Mouse (Mus musculus) cerebellum, postnatal 4 days (tissue): ENCODE measurements at regions not wholly inside any gene's neighbourhood (a gene's known extent, or its start where the extent isn't known, plus 50 kb on each side); places are given as distances from the start of the nearest gene placed in this dataset.

ENCODE experiments used
- DNase-seq, 2 experiments: peaks; one replicate each; pipeline ENCODE4 v3.0.0; 2022; ENCODE audit warnings: low spot score in 2 of 2, mixed read lengths in 1 of 2

DNA sequence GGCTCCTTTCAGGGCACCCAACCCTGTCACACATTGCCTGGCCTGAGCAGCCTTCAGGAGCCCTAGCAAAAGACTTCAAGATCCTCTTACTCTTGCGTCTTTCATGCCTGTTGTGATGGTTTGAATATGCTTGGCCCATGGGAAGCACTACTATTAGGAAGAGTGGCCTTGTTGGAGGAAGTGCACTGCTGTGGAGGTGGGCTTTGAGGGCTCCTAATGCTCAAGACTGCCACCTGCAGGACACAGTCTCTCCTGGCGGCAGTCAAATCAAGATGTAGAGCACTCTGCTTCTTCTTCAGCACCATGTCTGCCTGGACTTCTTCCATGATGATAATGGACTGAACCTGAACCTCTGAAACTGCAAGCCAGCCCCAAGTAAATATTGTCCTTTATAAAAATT, 73.0 kb downstream of the Tsen15 start:
- no peak for DNase-seq

DNA sequence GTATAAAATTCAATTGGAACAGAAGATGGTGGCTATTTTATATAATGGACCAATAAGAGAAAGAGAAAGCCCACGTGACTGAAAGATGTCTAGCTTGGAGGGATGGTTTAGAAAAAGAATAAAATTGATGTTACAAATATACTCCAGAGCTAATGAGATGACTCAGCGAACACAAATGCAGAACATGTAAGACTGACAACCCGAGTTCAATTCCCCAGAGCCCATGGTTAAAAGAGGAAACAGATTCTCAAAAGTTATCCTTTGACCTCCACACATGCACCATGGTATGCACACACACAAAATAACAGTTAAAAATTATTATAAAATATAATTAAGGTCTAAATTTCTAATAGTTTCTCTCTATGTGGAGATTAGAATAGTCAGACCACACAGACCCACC, 81.0 kb downstream of the Tsen15 start:
- no peak for DNase-seq

DNA sequence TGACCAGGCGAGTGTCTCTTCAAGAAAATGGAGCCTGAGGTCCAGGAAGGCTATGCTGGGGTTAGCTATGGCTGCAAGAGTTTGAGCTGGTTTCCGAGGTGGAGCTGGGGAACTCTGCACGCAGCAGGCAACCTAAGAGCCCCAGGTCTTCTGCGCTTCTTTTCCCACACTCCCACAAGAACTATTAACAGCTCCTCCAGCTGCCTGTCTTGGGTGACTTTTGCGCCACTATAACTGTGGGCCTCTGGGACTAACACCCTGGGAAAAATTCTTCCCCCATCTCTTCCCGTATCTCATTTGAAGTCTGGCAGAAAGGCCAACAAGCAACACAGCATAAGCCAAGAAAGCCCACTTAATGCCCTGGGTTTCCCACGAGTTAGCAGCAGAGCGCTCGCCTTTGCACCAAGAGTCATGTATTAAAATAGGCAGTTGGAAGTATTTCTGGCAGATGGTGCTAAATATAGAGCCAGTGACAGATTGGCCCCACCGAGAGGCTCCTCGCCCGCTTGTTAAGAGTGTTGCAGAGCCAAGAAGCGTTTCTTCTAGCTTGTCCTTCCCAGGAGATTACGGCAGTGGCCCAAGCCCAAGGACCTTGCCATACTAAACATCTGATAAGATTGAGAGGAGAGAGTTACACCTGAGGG, 81.9 kb downstream of the Tsen15 start:
- peak in 1 of 2 experiments; percentile 18 for DNase-seq

DNA sequence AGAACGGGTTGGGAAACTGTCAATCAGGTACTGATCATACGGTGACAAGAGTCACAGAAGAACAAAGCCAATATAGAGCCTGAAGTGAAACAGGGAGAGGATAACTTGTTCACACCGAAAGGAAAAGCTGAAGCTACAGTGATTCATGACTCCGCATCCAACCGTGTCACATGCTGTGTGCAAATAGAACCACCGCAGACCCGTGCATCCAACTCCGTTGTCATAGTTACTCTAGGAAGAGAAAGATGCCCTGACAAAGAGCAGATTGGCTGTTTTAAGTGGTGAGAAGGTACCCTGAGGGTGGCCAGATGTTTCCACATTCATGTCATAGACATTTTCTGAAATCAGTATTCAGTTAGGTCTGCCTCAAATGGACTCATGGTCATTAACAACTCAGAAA, 85.1 kb downstream of the Tsen15 start:
- no peak for DNase-seq

DNA sequence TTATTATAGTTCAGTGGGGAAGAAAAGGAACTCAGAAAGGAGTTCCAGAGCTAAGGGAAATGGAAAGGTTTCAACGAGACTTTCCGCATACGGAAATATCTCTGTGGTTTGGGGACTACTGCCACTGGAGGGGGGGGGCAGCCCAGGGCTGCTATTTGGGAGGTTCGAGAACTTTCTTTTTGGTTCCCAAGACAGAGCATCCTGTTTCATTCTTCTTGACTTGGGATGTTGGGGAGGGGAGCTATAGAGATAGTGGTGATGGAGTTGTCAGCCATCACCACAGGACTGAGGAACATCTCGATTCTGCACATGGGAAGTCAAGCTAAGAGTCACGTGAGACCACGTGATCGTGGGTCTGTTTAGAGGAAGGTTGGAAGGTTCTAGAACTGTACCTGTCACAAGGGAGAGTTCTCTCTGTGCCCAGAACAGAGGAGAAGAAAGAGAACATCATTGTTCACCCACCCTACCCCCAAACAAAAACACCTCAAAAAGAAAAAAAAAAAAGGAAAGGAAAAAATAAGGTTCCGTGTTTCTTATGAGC, 94.2 kb downstream of the Tsen15 start:
- DNase-seq: no peak

DNA sequence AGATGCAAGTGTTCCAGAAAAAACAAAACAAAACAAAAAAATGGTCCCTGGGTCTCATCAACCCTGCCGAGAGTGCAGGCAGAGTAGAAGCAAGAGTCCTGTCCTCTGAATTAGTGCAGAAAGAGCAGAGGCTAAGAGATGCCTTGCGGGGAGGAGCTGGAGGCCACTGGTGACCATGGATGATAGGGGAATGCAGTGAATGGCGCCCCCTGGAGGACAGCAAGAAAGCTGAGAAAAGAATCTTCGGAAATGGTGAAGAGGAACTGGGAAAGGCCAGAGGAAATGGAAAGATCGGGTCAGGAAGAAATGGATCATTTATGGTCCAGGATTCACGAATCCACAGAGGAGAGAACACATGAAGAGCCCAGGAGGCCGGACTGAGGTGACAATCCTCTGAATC, 95.7 kb downstream of the Tsen15 start:
- DNase-seq: peak; percentile 61 to 72

DNA sequence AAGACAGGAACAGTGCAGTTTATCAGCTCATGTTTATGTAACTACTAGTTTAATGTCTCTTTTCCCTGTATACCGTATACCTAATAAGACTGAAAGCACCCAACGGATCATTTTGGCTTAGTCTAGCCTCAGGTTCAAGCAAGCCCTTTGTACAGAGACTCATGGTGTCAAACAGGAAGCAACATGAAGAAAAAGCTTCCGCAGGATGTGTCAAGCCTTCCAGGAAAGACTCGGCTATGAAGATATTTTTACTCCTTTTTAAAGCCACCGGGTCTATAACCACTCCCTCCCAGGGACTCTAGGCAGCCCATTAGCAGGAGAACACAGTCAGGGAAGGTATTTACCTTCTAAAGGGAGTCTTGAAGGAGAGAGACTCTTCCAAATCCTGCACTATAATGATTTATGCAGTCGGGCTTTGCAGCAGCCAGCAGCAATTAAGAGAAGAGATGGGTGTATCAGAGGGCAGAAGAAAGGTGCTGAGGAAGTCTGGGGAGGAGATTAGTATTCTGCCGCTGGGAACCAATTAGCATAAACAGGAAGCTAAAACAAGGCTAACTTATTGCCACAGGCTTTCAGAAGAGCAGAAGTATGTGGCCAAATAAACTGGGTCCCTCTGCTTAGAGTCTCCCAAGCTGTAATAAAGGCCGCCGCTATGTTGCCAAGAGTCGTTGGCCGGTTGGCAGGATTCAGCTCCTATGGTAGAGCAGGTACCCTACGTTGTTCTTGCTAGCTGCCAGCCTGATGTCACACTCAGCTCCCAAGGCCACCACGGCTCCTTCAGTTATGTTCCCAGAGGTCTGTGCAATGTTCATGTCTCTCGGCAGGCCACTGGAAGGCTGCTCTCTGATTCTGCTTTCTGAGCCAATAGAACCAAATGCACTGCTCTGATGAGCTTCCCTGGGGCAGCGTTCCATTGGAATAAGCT, 98.7 kb downstream of the Tsen15 start:
- no peak for DNase-seq

DNA sequence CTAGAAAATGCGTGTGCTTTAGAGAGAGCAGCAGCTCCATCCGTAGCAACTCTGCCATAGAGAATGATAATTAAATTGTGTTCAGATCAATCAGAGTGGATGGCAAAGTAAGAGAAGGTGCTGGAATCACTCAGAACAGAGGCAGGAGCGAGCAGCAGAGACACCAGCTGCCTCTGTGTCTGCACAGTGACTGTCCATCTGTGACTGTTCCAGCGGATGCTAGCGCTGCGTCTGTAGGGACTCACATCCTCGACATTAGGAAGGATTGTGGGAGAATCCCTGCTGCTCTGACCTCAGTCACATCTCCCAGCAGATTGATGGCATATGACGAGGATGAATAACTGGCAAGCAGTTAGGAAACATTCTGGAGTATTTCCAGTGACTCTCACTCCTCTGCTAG, 99.8 kb downstream of the Tsen15 start:
- no peak for DNase-seq

DNA sequence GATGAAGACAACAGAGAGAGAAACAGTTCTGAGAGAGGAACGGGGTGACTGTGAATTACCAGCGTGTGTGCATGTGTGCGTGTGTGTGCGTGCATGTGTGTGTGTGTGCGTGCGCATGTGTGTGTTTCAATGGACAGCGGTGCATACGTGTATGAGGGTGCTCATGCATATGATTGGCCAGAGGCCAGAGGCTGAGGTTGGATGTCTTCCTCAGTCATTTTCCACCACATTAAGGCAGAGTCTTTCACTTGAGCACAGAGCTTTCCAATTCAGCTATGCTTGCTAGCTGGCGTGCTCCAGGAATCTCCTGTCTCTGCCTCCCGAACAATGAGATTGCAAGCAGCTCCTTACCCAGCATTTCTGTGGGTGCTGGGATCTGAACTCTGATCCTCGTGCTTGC, 104.4 kb downstream of the Tsen15 start:
- no peak for DNase-seq

DNA sequence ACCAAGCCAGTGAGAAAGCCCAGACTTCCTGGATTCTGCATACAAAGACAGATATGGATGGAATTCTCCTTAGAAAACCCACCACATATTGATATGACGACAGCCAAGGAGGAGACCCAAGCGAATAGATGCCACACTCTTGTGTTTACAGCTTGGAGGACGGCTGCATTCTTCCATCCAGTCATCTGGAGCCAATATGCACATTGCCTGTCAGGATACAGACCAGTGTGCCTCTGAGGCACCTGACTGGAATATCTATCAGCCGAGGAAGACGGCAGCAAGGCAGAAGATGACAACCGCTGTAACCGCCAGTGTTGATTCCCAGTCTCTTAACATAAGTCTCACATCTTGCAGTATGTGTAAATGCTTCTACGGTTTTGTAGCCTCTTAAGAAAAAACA, 105.3 kb downstream of the Tsen15 start:
- no peak for DNase-seq

DNA sequence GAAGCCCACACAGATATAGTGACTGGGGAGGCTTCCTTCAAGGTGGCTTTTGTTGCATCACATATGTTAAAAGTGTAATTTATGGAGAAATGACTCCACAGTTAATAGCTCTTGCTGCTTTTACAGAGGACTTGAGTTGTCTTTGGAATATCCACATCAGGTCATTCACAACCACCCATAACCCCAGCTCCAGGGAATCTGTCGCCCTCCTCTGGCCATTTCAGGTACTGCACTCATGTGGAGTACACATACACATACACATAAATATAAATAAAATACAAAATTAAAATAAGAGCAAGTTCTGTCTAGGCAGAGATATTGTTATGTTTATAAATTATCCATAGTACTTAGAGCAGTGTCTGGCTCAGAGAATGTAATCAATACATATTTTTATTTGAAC, 106.5 kb downstream of the Tsen15 start:
- peak in 1 of 2 experiments; percentile 17 for DNase-seq

DNA sequence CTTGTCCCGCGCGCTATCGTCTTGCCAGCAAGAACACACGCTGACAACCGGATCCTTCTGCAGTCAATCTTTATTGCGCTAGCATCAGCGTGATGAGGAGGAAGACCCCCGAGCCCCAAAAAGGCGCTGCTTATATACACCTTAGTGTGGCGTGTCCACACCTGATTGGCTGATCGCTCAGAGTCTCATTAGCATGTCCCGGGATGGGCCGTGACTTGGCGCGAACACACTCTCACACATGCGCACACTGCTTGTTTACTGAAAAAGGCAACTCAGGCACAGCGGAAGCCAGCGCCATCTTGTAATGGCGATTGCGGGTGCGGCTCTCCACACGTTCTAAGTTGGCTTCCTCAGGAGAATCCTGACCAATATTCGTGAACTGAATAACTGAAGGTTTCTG, 111.5 kb downstream of the Tsen15 start:
- DNase-seq: no peak

DNA sequence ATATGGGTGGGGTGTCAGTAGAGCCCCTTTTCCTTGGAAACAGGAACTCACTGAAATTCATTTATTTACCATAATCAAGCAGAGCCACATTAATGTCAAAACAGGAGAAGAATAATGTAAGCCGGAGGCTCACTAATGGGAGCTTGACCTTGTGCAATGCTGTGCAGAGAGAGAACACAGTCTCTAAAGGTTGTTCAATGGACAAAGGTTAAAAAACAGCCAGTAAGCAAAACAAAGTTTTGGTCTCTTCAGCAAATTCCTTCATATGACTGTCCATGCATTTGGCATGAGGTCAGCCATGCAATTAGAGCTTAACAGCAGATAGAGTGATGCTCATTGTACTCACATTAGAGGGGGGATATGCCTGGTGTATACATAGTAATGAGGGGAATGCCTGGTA, 113.1 kb downstream of the Tsen15 start:
- no peak for DNase-seq

DNA sequence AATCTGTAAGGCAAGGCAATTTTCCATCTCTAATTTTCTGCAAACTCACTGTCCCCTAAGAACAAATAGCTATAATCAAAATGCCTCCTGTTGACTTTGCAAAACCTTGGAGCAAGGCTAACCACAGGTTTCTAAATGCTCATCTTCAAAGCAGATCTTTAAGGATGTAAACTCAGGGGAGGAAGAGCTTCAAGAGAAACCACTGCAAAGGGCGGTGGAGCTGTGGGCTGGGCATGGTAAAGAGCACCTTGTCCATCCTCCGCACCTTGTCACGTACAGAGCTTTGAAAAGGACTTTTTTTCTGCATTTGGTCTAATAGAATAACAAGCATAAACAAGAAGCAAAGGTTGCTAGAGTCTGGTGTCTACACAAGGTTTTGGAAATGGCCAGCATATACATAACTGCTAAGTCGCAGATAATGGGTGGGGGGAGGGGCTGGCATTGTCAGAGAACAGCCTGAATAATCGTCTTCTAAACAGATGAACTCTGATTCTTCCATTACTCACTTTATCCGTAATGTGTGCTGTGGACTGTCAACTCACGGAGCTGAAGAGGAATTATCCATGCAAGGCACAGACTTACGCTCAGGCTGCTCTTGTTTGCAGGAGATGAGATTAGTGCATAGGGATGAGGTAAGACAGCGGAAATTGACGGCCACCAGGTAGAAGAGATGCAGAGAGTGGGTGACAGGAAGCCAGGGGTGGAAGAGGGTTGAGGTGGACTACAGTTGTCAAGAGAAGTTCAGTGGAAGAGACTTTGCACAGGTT, 116.4 kb downstream of the Tsen15 start:
- DNase-seq: no peak

DNA sequence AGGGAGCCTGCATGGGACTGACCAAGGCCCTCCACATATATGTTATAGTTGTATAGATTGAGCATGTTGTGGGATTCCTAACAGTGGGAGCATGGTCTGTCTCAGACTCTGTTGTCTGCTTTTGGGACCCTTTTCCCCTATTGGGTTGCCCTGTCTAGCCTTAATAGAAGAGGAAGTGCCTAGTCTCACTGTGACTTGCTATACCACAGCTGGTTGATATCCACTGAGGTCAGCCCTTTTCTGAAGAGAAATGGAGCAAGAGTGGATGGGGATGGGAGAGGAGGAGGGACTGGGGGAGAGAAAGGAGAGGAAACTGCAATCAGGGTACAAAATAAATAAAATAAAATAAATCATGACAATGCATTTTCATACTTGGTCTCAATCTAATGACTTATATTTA, 120.1 kb downstream of the Tsen15 start:
- no peak for DNase-seq

DNA sequence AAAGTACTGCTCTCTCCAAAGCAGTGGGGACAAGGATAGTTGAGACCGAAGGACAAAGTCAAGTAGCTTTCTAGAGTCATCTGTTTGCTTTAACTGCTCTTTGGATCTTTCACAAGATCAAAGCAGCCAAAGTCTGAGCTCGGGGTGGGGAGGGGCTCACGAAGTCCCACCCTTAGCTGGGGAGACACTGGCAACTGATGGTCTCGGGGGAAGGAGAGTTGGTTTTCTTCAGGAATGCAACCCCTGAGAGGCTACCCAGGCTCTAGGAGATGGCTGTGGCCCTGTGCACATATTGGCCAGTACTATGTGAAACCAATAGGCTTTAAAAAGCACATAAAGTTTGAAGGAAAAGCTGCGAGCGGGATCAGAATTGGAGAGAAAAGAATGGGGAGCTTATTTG, 121.5 kb downstream of the Tsen15 start:
- DNase-seq: no peak

DNA sequence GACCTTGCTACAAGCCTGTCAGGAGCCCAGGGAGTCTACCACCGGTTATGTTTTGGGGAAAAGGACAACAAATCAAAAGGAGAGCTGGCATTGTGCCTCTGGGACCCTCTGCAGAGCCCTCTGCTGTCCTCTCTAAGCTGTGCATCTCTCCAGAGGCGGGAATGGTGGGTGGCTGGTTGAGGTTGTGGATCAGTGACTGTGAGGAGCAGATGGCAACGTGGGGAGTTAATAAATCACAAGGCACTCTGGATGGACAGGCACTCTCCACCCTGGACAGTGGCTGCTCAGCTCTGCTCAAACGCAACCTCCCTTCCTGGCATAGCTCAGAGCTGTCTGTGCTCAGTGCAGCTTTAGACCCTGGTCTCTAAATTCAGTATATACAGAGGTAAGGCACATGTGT, 125.0 kb downstream of the Tsen15 start:
- DNase-seq: peak in 1 of 2 experiments; percentile 22

DNA sequence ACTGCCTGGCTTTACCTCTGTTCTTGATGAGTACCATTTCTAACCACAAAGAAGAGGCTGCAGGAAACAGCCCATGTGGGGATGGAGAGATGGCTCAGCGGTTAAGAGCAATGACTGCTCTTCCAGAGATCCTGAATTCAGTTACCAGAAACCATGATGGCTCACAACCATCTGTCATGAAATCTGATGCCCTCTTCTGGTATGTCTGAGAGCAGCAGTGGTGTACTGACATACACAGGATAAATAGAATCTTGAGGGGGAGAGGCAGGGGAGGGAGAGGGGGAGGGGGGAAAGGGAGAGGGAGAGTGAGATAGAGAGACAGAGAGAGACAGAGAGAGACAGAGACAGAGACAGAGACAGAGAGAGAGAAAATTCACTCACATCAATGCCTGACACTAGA, 125.5 kb downstream of the Tsen15 start:
- no peak for DNase-seq

DNA sequence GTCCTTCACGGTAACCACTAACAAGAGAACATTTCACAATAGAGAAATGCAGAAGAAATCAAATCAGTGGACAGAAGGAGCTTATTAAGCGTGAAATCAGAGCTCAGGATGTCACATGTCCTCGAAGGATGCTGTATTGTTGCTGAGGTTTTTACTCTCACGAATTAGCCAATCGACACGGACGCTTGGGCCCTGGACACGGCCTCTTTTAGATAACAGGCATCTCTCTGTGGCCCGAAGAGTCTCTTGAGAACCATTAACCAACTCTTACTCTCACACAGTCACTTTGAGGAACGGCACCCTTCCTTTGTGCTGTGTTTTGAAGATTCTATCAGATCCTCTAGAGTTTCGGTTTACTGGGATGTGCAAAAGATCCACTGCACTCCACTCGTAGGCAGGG, 128.2 kb downstream of the Tsen15 start:
- DNase-seq: no peak

DNA sequence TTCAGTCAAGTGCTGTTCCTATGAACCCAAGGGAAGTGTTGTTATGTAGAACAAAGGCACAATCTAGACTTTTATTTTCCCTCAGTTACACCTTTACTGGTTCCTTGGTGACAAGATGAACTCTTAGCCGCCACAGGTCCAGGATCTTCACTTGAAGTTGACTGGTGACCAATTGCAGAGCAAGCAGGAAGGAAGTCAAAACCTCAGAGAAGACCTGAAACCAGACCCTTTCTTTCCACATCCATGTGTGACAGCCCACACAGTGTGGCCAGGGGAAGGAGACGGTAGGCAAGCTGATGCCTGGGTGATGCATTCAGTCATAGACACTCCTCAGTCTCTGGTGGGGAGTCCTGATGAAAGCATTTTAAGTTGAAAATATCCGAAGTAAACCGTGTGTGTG, 132.6 kb downstream of the Tsen15 start:
- DNase-seq: no peak

DNA sequence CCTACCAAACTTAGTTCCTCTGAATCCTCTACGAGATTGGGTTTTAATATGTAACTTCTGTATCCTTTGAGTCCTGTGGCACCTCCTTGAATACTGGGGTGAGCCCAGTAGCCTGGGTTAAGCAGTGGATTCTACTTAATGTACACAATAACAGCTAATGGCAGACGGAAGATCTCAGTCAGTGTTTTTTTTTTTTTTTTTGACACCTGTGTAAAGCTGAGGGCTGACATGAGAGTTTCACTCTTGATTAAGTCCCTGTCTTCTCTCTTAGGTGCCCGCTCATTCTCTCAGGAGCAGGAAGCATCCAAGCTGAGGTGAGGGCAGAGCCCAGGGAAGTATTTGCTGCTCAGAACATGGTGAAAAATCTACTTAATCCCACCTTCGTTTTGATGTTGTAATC, 133.0 kb downstream of the Tsen15 start:
- no peak for DNase-seq

DNA sequence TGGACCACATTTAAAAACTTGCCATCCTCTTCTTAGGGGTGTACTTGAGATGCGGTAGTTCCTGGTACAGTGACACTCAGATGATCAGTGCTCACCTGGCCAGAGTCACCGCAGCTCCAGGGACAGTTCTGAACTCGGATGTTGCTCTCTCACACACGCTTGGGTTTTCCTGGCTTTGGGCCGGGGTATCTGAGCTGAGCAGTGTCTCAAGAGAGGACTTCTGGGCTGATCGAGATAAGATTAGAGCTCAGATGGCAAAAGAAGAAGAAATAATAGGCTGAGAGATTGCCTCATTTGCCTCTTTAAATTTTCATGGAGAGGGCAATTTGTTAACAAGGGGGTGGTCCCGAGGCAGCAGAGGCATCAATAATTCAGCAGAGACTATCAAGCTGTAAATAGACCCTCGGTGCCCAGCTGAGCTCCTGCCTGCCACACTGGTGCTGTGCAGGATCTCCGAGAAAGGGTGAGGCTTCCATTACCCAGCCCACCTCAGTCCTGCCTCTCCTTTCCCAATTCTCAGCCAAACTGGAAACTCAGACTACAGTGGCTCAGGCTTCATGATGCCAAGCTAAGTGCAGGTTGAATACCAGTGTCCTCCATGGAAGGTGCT, 133.7 kb downstream of the Tsen15 start:
- DNase-seq: no peak
